Mouse (Mus musculus) CH12.LX (cell line): Measurements from ENCODE around the gene Cbx1. TPM values are rescaled to one million over a fixed set of nuclear protein-coding genes. Genes with fewer than 3 reads are reported as not detected.
"Not testable (repeated sequence)": the region's sequence is repeated elsewhere in the genome, so short reads cannot be mapped to it uniquely, and the experiment has no call there.

Experiments used
- DNase-seq: peaks from one replicate; pipeline ENCODE4 v3.0.0-alpha.2; 2013; ENCODE audit errors: extremely low read depth
- H3K27ac ChIP-seq: 2 replicates; pipeline ENCODE4 v1.5.1; 2012; ENCODE audit warnings: low read depth, mild to moderate bottlenecking, control low read depth, moderate library complexity; ENCODE audit not compliant: insufficient read depth
- H3K27me3 ChIP-seq: replicated peaks from 2 replicates; pipeline ENCODE3; 2012; ENCODE audit warnings: inconsistent platforms
- H3K36me3 ChIP-seq, 2 experiments: replicated peaks in 1 of 2; 2 replicates each; pipeline versions ENCODE3 to v1.6.1; 2012; ENCODE audit warnings: inconsistent platforms in 1 of 2, low read length in 1 of 2, mild to moderate bottlenecking in 1 of 2, mixed read lengths in 1 of 2, moderate library complexity in 1 of 2; ENCODE audit not compliant: control insufficient read depth in 1 of 2, insufficient read depth in 1 of 2
- H3K4me1 ChIP-seq, 2 experiments: 2 replicates each; pipeline ENCODE4 v1.6.1; 2012; ENCODE audit warnings: inconsistent platforms in 1 of 2, moderate library complexity in 1 of 2; ENCODE audit not compliant: insufficient read depth in 2 of 2, control insufficient read depth in 1 of 2
- H3K4me2 ChIP-seq: 2 replicates; pipeline ENCODE4 v1.6.1; 2012; ENCODE audit warnings: low read depth, mild to moderate bottlenecking, control low read depth; ENCODE audit not compliant: poor library complexity, insufficient read depth, severe bottlenecking
- H3K4me3 ChIP-seq, 3 experiments: fragments of 150-350 bp in 1 of 3; sonication (generic) in 1 of 3; replicated peaks in 1 of 3; 2 replicates each; pipeline versions ENCODE3 to v1.5.1; 2011 to 2012; ENCODE audit warnings: low read depth in 2 of 3, low read length in 2 of 3, mild to moderate bottlenecking in 2 of 3, moderate library complexity in 2 of 3, control low read depth in 1 of 3, improper control_type of control experiment in 1 of 3, inconsistent platforms in 1 of 3, mixed read lengths in 1 of 3; ENCODE audit not compliant: poor library complexity in 1 of 3
- H3K79me2 ChIP-seq: replicated peaks from 2 replicates; pipeline ENCODE4 v1.6.1; 2012; ENCODE audit warnings: mild to moderate bottlenecking, moderate library complexity; ENCODE audit not compliant: control insufficient read depth, poor library complexity, insufficient read depth, severe bottlenecking; ENCODE audit errors: extremely low read depth
- H3K9ac ChIP-seq: 2 replicates; pipeline ENCODE4 v1.6.1; 2012; ENCODE audit warnings: low read depth, mild to moderate bottlenecking, control low read depth, moderate library complexity; ENCODE audit not compliant: insufficient read depth
- H3K9me3 ChIP-seq: replicated peaks from 2 replicates; pipeline ENCODE3; 2012; ENCODE audit warnings: low read length, inconsistent platforms, mixed read lengths
- BHLHE40 ChIP-seq: IDR thresholded peaks from 2 replicates; pipeline ENCODE4 v1.6.1; 2011; ENCODE audit warnings: mild to moderate bottlenecking, low read depth, low read length, improper control_type of control experiment
- CTCF ChIP-seq, 2 experiments: IDR thresholded peaks in 1 of 2; conservative IDR thresholded peaks in 1 of 2; 2 replicates each; pipeline ENCODE4 v1.5.1; 2011 to 2012; ENCODE audit warnings: low read depth in 2 of 2, low read length in 2 of 2, improper control_type of control experiment in 1 of 2, inconsistent platforms in 1 of 2, mild to moderate bottlenecking in 1 of 2, moderate library complexity in 1 of 2
- ETS1 ChIP-seq: conservative IDR thresholded peaks from 2 replicates; pipeline ENCODE4 v1.6.1; 2012; ENCODE audit warnings: low read depth, mild to moderate bottlenecking, inconsistent platforms, low read length, improper control_type of control experiment, moderate library complexity
- IRF4 ChIP-seq: IDR thresholded peaks from 2 replicates; pipeline ENCODE4 v1.6.1; 2014; ENCODE audit warnings: low read depth, mild to moderate bottlenecking, inconsistent platforms, low read length, improper control_type of control experiment
- JUND ChIP-seq: conservative IDR thresholded peaks from 2 replicates; pipeline ENCODE4 v1.6.1; 2011; ENCODE audit warnings: low read depth, low read length, improper control_type of control experiment
- MAX ChIP-seq: IDR thresholded peaks from 2 replicates; pipeline ENCODE4 v1.6.1; 2011; ENCODE audit warnings: low read length, improper control_type of control experiment
- MAZ ChIP-seq: IDR thresholded peaks from 2 replicates; pipeline ENCODE4 v1.6.1; 2012; ENCODE audit warnings: low read depth, mild to moderate bottlenecking, inconsistent platforms, low read length, improper control_type of control experiment, moderate library complexity
- MYC ChIP-seq: IDR thresholded peaks from 2 replicates; pipeline ENCODE4 v1.6.1; 2011; ENCODE audit warnings: low read depth, mild to moderate bottlenecking, improper control_type of control experiment, low read length
- NRF1 ChIP-seq: IDR thresholded peaks from 2 replicates; pipeline ENCODE4 v1.6.1; 2014; ENCODE audit warnings: low read depth, mild to moderate bottlenecking, inconsistent platforms, low read length, improper control_type of control experiment, moderate library complexity
- POLR2A ChIP-seq: IDR thresholded peaks from 2 replicates; pipeline ENCODE4 v1.6.1; 2011; ENCODE audit warnings: low read depth, mild to moderate bottlenecking, improper control_type of control experiment, low read length
- RAD21 ChIP-seq: IDR thresholded peaks from 2 replicates; pipeline ENCODE4 v1.6.1; 2011; ENCODE audit warnings: low read depth, mild to moderate bottlenecking, low read length, improper control_type of control experiment, moderate library complexity
- RCOR1 ChIP-seq: conservative IDR thresholded peaks from 2 replicates; pipeline ENCODE4 v1.6.1; 2012; ENCODE audit warnings: low read depth, mild to moderate bottlenecking, inconsistent platforms, low read length, improper control_type of control experiment
- SMC3 ChIP-seq: IDR thresholded peaks from 2 replicates; pipeline ENCODE4 v1.6.1; 2011; ENCODE audit warnings: low read depth, low read length, improper control_type of control experiment
- TCF12 ChIP-seq: IDR thresholded peaks from 2 replicates; pipeline ENCODE4 v1.6.1; 2014; ENCODE audit warnings: low read depth, mild to moderate bottlenecking, inconsistent platforms, low read length, improper control_type of control experiment
- ZC3H11A ChIP-seq: IDR thresholded peaks from 2 replicates; pipeline ENCODE4 v1.6.1; 2012; ENCODE audit warnings: low read depth, mild to moderate bottlenecking, inconsistent platforms, low read length, improper control_type of control experiment
- ZMIZ1 ChIP-seq: IDR thresholded peaks from 2 replicates; pipeline ENCODE4 v1.6.1; 2012; ENCODE audit warnings: low read depth, mild to moderate bottlenecking, inconsistent platforms, low read length, improper control_type of control experiment
- ZNF384 ChIP-seq: IDR thresholded peaks from 2 replicates; pipeline ENCODE4 v1.6.1; 2012; ENCODE audit warnings: low read depth, low read length, improper control_type of control experiment, inconsistent platforms
- dilution Hi-C: fragments of 300-500 bp; cut with MboI; formaldehyde crosslinking; loops from 2 replicates; pipeline ENCODE4 v1.14.3; 2020; ENCODE audit warnings: low sequenced_read_pairs; ENCODE audit not compliant: extremely low pct_unique_long_range_greater_than_20kb, extremely low pct_ligation_motif_present
- in situ Hi-C: fragments of 300-500 bp; cut with MboI; formaldehyde crosslinking; loops from 3 replicates; pipeline ENCODE4 v1.14.3; 2019; ENCODE audit warnings: low sequenced_read_pairs, low pct_ligation_motif_present, low pct_unique_long_range_greater_than_20kb, mixed read lengths
- polyA plus RNA-seq: library from polyadenylated mRNA; unstranded; fragments of >175 nt; gene quantifications from 2 replicates; pipeline ENCODE4 v1.2.1, GENCODE M21; 2012; ENCODE audit warnings: low read depth; ENCODE audit not compliant: insufficient read length
- total RNA-seq, 2 experiments: library from RNA; depleted of rRNA; stranded (reverse); fragments of 300-350 nt in 1 of 2; fragments of >200 nt in 1 of 2; gene quantifications; 2 replicates each; pipeline ENCODE4 v1.2.3; 2012 to 2014

The Cbx1 gene
- total and polyA plus RNA-seq, 3 experiments, result 115 to 223 (median 144) TPM

GRCm38 (mm10) chr11:96781425-96781824 is 7.5 kb upstream of the Cbx1 start:
- dilution Hi-C loops (no loop called here), in situ Hi-C loops (no loop called here)
- H3K27me3 ChIP-seq, result no peaks in the 10 kb centered on the region
- H3K9me3 ChIP-seq, result no peaks in the 10 kb centered on the region
- H3K4me3 ChIP-seq, result no peak overlapping the region
- H3K9ac ChIP-seq, result no peak overlapping the region
- H3K4me2 ChIP-seq, result no peak overlapping the region
- no peak for TF ChIP-seq JUND
- peak; percentile 62 for TF ChIP-seq SMC3
- peak; percentile 24 for TF ChIP-seq RAD21
- TF ChIP-seq CTCF (conservative IDR thresholded peaks at IDR 0.05 in 1 of 2, IDR thresholded peaks at IDR 0.05 in 1 of 2; ENCODE audit: low read depth in 2 of 2, low read length in 2 of 2), result peak; percentile 32 to 65; a peak in 3 of 4 replicates
- H3K27ac ChIP-seq, result no peak overlapping the region
- H3K79me2 ChIP-seq, result peaks cover 8% of the 10 kb centered on the region
- no peaks in the 10 kb centered on the region for H3K36me3 ChIP-seq
- 0 out of 4 replicates have a peak, but pooled peaks cover 0 to 9% of the 10 kb centered on the region in 2 experiments for H3K4me1 ChIP-seq
- peak; percentile 44 for DNase-seq

GRCm38 (mm10) chr11:96784847-96785246 is 4.1 kb upstream of the Cbx1 start:
- H3K4me3 ChIP-seq, H3K27me3 ChIP-seq, H3K4me1 ChIP-seq, H3K36me3 ChIP-seq, H3K79me2 ChIP-seq, H3K9ac ChIP-seq, H3K4me2 ChIP-seq, in situ Hi-C loops, H3K27ac ChIP-seq, dilution Hi-C loops, H3K9me3 ChIP-seq: not testable (repeated sequence)
- DNase-seq, result peak; percentile 89
- TF ChIP-seq MAX, result peak; percentile 33; the same call in 1 of the 2 replicates
- TF ChIP-seq SMC3, result peak; percentile 81
- TF ChIP-seq BHLHE40, result peak; percentile 39
- peak; percentile 76 for TF ChIP-seq ZNF384
- TF ChIP-seq ZC3H11A, result 0 out of 2 replicates have a peak, but pooled peaks have one; percentile 6
- TF ChIP-seq RAD21, result peak; percentile 77
- peak; percentile 85 to 90 for TF ChIP-seq CTCF (conservative IDR thresholded peaks at IDR 0.05 in 1 of 2, IDR thresholded peaks at IDR 0.05 in 1 of 2; ENCODE audit: low read depth in 2 of 2, low read length in 2 of 2)
- peak; percentile 45; the same call in 1 of the 2 replicates for TF ChIP-seq IRF4
- TF ChIP-seq MYC, result peak; percentile 96

GRCm38 (mm10) chr11:96786731-96787450 is 2.0 kb upstream of the Cbx1 start:
- Histone ChIP-seq H3K9ac (no peak overlapping the region), H3K27ac (no peak overlapping the region), H3K79me2 (peaks cover 27% of the 10 kb centered on the region), H3K4me2 (no peak overlapping the region), H3K4me3 (no peak overlapping the region), H3K36me3 (peaks cover 0 to 5% of the 10 kb centered on the region in 2 experiments), H3K27me3 (no peaks in the 10 kb centered on the region), H3K9me3 (no peaks in the 10 kb centered on the region), H3K4me1 (peaks cover 0 to 23% of the 10 kb centered on the region in 2 experiments; a peak in 3 of 4 replicates)
- TF ChIP-seq RAD21 (no peak), POLR2A (no peak), TCF12 (no peak), RCOR1 (no peak), ETS1 (no peak), NRF1 (no peak), JUND (no peak), MAZ (no peak), ZMIZ1 (no peak)
- no peak for DNase-seq
- in situ Hi-C loops, result no loop called here
- dilution Hi-C loops, result no loop called here
